Mouse (Mus musculus): Measurements from ENCODE around the gene Ptpn3.

Ptpn3 gene

DNA sequence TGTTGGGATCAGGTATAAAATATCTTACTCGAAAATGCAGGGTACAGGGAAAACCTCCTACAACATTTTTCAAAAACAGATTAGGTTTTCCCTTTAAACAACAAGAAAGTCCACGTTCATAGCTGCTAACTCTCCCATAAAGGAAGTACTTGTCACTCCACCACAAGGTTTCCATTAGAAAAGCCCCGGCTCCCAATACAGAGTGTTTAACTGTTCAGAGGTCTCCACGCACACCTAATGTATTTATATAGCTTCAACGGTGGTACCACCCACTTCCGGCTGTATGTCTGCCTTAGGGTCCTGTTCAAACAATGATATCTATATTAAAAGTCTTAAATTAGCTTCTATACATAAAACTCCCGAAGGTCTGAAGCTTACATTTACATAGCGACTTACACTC is 39.2 kb downstream of the Ptpn3 start:
- no peak for DNase-seq (ENCODE audit: low spot score)

DNA sequence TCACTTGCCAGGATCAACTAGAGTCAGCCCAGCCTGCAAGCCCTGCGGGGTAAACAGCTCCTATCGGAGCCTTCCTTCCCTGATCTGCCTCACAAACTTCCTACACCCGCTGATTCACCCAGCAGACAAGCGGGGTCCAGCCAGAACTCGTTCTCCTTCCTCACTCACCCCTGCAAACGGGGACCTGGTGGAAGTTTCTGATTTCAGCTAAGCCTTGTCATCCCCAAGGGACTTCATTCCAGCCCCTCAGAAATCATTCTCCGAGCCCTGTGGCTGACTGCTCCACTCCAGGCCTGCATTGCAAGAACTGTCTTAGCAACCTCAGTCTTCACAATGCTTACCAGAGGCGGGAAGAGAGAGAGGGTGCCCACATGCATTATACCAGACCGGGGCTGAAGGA is 39.8 kb downstream of the Ptpn3 start:
- DNase-seq (ENCODE audit: low spot score) = no peak

DNA sequence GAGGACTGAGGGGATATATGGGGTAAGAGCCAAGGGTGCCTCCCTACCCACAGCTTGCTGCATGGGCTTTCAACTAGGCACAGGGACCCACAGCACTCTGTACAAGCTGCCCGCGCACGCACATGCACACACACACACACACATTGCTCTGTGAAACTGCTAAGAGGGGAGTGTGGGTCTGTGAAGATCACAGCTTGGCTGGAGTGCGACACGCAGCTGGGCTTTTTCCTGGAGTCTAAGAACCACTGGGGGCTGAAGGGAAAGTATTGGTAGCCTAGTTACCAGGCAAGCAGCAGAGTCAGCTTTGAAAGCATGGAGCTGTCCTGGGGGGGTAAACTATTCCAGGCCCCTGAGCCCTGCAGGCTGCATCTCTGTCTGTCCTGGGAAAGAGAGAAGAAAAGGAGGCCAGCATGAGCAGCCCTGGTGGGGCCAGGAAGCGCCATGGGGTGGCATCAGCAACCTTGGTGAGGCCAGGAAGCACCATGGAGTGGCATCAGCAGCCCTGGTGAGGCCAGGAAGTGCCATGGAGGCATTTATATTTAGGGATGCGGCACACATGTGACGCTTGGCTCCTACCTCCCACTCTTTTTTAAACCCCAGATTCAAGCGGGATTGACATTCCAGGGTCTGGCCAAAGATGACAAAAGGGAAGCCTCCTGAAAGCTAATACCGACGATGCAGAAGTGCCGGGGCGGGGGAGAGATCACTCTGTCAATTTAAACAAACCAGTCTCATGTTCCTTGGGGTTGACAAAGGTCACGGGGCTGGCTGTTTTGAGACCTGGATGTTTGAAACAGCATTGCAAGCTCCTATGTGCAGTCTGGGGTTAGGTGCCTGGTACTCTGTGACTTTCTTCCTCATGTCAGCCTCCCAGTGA is 43.2 kb downstream of the Ptpn3 start:
- DNase-seq (ENCODE audit: low spot score) = no peak

DNA sequence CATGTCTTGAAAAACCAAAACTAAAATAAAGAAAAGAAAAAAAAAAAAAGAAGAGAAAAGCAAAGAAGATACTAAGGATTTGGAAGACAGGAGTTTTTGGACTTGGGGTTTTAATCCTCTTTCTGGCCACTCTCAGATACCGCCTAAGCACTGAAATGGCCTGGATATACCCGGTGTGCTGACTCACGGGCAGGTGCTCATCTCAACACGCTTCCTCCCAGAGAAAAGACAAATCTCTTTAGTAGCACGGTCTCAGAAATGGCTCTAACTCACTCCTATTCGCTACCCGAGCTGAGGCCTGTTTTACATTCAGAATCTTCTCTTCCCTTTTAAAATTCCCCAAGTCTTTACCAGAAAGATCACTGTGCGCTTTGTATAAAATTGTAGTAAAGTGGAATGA is 44.2 kb downstream of the Ptpn3 start:
- no peak for DNase-seq (ENCODE audit: low spot score)

DNA sequence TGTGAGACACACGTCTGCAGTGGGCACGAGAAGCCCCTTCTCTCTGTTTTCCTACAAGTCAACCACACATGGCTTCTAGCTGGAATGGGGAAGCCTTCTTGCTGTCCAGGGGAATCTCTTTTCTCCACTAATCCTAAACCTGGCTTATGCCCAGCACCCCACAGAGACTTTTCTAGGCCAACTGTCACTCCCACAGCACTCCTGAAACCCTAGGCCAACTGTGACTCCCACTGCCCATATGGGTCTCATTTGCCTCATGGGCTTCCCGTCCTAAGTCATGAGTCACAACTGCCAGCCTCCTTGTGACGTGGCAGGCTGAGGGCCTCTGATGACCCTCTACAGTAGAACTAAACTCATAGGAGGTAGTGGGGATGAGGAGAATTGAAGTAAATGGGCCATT is 44.9 kb downstream of the Ptpn3 start:
- DNase-seq (ENCODE audit: low spot score) = no peak

DNA sequence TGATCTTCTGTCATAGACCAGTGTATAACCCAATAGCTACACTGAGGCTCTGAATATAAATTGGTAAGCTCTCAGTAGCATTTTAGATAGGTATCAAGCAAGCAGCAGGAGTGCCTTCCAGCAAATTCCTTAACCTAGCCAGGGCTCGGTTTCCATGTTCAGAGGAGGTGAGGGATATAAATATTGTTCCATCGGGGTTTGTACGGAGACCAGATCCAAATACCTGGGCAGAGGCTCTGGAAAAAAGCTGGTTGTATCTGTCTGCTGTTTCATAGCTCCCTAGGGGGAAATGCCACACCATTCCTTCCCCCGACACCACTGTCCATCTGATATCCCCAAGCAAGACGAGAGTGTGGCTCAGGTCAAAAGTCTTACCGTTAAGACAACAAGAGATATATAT is 47.2 kb downstream of the Ptpn3 start:
- no peak for DNase-seq (ENCODE audit: low spot score)

DNA sequence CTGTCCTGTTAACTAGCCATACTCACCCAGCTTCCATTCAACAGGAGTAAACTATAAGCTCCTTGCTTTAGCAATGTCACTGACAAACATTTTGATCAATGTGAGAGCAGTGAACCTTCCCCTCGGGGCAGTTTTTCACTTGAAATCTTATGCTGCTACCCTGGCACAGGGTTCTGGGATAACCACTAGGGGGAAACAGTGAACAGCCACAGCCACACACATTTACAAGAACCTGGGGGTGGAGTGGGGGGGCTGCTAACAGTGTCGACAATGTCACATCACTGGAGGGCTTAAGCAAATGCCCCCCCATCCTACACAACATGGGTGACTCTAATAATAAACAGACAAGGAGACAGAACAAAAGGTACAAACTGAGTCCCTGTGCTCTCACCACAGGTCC is 51.0 kb downstream of the Ptpn3 start:
- no peak for DNase-seq (ENCODE audit: low spot score)

DNA sequence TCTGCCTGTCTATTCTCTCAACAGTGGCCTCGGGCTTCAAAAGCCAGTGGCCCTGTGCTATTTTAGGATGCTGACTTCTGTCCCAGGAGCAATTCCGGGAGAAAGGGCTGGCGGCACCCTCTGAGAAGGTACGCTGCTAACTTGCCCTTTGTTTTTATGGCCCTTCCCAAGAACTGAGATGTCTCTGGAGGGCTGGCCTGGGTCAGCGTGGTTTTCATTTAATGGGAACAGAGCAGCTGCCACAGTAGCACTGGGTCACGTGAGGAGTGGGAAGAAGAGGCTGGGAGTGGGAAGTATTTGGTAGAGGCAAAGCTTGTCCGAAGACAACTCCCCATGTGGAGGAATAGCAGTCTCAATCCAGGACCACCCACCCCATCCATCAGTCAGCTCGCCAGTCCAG is 52.5 kb downstream of the Ptpn3 start:
- DNase-seq (ENCODE audit: low spot score) = no peak

DNA sequence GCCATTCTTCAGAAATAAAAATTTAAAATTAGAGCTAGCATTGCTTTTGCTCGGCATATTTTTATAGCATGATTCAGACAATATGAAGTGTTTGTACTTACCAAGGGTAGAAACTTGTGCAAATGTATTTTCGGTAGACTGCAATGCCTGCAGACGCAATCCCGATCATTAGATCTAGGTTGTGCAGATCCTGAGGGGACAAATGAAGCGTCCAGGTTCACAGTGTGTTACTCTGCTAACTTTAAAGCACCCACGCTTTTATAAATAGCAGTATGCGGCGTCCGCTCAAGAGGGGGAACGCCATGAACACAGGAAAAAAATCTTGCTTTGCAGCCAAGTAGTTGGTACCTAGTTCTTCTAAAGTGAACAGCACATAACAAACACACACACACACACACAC is 56.8 kb downstream of the Ptpn3 start:
- no peak for DNase-seq (ENCODE audit: low spot score)

DNA sequence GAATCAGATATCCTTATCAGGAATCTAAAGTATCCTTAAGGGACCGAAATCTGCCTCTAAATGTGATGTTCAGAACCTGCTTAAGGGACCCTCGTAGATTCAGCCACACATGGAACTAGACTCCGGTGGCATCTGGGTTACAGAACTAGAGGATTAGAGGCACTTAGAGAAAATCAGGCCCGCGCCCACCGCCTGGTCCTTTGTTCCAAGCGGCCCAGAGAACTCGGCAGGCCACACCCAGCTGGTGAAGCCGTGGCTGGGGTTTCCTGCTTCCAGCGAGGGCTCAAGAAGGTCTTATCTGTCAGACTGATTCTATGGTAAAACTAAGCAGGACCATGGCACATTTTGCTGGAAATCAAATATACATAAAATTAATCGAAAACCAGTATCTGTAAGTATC is 58.3 kb downstream of the Ptpn3 start:
- no peak for DNase-seq (ENCODE audit: low spot score)

DNA sequence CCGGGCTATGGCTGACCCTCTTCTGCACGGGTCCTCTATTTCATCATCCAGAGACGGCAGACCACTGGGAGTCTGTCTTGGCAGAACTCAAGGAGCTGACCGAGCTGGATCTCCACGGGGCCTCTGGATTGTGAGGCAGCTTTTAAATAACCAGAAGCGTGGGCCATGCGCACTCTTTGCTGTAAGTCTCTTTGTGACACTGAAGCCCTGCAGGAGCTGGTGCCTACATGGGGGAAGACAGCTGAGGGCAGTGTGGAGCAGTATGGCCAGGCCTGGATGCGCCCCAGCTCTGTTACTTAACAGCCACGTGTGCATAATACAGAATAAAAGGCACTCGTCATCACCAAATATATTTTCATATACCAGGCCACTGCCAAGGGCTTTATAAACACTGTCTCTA is 60.7 kb downstream of the Ptpn3 start:
- DNase-seq (ENCODE audit: low spot score) = no peak

DNA sequence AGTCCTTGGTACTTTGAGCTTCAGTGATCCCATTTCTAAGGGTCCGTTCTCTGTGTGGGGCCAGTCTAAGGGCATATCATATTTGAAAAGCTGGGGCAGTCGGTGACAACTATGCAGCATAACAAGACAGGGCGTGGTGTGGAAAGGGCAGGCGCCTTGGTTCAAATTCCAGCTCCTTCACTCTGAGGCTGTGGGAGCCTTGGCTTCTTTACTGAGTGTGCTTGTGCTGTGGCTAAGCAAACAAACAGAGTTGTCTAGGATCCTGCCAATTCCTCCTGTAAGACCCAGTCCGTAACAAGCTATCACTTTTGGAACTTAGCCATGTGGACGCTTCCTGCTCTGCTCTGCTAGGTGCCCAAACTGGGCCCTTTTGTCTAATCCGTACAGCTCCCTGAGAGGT is 61.5 kb downstream of the Ptpn3 start:
- no peak for DNase-seq (ENCODE audit: low spot score)

DNA sequence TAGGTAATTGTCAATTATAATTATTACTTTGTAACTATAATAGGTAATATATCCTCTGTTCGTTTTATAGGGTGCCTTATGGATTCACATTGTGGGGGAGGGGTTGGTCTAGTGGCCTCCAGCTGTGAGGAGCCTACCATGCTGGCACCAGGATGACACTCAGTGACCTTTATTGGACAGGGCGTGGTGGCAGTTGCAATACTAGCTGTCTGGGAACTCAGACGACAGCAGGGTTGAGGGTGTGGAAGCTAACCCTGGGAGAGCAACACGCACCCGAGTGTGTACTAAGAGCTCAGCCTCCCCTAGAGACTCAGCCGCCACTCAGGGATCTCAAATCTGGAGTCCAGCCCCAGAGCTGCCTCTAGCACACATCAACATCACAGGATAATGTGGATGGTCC is 62.5 kb downstream of the Ptpn3 start:
- no peak for DNase-seq (ENCODE audit: low spot score)

DNA sequence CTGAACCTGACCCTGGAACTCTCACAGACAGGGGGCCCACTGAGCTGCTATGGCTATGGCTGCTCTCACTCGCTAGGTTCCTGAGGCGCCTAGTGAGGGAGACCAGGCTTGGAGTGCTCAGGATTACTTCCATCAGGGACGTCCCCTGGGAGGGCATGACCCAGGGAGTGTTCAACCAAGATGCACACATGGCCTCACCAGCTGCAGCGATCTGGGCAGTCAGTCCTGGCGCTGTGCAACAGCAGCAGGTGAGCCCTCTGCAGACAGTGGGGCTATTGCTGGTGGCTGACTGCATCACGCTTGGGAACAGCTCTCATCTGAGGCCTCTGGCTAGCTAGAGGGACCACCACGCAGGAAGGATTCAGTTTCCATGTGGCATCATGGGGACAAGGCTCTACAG is 63.5 kb downstream of the Ptpn3 start:
- no peak for DNase-seq (ENCODE audit: low spot score)

DNA sequence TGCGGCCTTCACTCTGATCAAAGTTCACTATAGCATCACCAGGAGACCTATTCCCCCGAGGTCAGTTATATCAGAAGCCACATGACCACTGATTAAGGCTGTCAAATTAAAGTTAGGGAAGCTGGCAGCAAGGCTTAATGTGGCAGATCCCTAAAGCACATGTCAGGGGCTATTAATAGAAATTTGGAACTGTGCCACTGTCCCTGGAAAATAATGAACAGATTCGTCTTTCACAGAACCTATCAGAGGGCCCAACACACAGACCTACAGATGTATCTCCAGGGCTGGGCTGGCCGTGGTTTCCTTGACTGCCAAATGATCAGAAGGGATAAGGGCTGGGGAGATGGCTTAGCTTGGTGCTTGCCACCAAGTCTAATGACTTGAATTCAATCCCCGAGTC is 65.1 kb downstream of the Ptpn3 start:
- DNase-seq (ENCODE audit: low spot score) = no peak

DNA sequence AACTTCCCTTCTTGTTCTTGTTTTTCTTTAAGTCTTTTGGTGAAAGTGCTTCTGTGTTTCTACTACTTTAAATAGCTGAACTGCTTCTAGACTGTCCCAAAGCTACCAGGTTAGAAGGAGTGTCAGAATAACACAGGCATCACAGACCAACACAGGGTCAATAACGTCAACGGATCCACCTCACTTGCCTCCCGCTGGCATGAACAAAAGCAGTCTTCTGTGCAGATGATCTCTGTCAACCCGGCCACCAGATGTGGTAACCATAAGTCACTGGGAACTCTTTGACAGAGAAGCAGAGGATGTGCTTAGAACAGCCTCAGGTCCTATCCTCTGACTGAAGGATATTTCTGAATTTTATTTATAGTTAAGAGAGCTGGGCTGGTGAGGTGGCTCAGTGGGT is 65.9 kb downstream of the Ptpn3 start:
- no peak for DNase-seq (ENCODE audit: low spot score)

DNA sequence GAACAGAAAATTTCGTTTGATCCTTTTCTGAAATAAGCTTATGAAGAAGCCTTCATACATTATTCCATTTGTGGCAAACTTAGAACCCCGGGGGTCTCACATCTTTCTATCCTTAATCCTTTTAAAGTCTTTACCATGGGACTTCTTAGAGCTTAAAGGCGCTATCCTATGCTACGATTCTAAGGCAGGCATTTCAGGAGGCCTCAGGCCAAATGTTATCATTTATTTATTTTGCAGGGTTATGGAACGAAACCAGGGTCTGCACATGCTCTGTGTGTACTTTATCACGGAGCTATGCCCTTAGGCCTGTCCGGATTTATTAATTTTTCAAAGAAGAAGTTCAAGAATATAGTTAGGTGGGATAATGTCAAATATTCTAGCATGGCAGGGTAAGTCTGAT is 67.3 kb downstream of the Ptpn3 start:
- DNase-seq (ENCODE audit: low spot score) = no peak

DNA sequence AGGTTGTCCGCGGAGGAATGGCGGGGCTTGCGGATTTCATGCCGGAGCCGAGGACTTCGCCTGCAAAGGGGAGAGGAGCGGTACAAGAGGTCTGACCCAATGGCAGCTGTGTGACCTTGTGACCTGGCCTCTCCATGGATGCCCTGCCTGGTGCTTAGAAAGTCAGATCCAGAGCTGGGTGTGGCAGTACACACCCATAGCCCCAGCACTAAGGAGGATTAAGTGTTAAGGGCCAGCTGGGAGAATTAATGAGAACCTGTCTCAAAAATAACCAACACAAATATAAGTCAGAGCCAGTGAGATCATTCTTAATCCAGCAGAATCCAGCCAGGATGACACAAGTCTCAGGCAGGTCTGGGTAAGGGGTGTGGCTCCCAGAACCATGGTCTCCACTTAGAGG is 69.2 kb downstream of the Ptpn3 start:
- no peak for DNase-seq (ENCODE audit: low spot score)

DNA sequence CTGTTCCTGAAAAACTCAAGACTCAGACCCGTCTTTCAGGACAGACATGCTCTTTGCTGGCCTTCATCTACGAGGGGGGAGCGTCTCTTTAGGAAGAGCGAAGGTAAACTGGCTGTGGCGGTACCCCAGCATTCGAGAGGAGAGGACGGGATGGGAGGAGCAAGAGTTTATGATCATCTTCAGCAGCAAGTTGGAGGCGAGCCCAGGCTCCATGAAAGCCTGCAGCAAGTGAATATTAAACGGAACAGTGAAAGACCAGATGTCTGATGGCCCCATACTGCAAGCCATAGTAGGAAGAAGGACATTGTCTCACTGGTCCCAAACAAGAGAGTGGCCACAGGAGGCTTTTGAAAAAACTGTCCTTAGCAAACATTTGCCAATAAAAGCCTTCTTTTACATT is 70.3 kb downstream of the Ptpn3 start:
- DNase-seq (ENCODE audit: low spot score) = no peak

DNA sequence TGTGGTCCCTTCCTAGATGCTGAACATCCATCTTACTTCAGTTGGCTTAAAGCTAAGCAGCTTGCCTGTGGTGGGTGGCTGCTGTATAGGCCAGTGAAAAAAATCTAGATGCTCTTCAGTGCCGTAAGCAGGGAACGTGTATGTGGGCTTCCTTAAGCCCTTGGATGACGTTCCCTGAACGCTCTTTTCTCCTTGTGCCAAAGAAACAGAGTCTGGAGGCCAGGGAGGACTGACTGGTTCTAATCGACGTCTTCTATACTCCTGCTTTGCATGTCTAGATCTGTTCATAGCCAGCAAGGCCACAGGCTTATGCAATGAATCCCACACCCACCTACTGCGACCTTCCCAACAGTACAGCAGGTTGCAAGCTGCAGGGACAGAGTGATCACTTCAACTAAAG is 71.3 kb downstream of the Ptpn3 start:
- no peak for DNase-seq (ENCODE audit: low spot score)

DNA sequence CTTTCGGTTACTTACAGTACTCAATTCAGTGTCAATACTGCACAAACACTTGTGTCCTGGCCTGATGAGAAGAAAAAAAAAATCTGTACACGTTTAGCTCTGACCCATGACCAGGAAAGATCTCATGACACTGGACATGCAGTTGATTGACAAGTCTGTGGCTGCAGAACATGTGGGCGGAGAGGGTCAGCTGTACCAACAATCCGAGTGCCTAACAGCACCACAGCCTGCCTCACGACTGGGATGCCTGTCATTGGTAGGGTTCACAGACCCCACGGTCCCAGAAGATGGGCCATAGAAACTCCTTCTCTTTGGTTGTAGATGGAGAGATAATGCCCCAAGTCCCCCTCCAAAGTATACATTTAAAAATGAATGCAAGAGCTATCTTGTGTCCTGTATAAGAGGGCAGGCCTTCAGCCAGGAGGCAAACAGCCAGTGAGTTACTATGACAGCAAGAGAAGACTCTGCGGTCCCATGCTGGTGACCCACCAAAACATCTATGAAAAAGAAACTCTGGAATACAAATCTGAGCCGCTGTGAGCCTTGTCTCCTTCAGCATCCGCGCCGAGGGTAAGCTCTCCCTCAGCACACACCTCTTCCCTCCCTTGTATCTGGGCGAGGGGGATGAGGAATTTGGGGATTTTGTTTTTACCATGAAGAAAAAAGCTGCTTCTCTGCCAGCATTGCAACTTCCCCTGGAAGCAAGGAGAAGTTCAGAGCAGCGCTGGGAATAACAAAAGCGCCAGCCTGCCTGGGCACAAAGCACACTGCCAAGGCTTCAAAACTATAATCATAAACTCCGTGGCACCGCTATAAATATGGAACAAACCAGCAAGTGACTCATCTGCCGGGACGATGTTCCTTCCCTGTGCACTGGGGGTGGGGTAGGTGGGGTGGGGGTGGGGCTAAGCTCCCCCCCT is 72.8 kb downstream of the Ptpn3 start:
- DNase-seq (ENCODE audit: low spot score) = no peak

DNA sequence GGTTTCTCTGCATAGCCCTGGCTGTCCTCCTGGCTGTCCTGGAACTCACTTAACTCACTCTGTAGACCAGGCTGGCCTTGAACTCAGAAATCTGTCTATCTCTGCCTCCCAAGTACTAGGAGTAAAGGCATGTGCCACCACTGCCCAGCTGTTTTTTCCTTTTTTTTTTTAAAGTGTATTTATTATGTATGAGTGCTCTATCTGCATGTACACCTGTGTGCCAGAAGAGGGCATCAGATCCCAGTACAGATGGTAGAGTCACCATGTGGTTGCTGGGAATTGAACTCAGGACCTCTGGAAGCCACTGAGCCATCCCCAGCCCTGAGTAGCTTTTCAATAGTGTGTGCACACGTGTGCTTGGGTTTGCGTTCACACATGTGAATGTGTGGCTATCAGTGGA is 76.9 kb downstream of the Ptpn3 start:
- DNase-seq (ENCODE audit: low spot score) = no peak

DNA sequence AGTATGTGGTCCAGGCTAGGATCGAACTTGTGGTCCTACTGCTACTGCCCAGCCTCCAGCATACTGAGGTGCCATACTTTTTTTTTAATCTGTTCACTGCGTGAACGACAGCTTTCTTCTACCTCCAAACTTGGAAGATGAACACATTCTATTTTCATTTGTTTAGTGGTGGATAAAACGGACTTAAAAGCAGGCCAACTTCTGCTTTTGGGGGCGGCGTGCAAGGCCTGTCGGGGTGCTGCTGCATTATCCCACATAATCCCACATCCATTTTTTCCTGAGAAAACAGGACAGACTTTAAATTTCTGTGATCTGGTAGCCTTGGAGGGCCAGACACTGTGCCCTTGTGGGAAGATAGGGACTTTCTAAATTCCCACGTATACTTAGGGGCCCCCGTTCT is 83.9 kb downstream of the Ptpn3 start:
- no peak for DNase-seq (ENCODE audit: low spot score)
